Mouse (Mus musculus): Measurements from ENCODE around the gene Tmem234.
A peak's percentile ranks its signal among the peaks of the same experiment; 100 is the strongest.

Tmem234 gene

GRCm38 (mm10) chr4:129622120-129622802 is 21.8 kb downstream of the Tmem234 start:
- DNase-seq (ENCODE audit: low read depth, low spot score) = no peak

GRCm38 (mm10) chr4:129622803-129623535 is 22.5 kb downstream of the Tmem234 start:
- no peak for DNase-seq (ENCODE audit: low read depth, low spot score)

GRCm38 (mm10) chr4:129623681-129624091 is 23.2 kb downstream of the Tmem234 start, which contains the start of gene Ccdc28b:
Gene Ccdc28b, minus strand, starts transcription at chr4:129623947.
- peak; percentile 76 for DNase-seq (ENCODE audit: low read depth, low spot score)

GRCm38 (mm10) chr4:129624281-129625028 is 24.0 kb downstream of the Tmem234 start:
- peak; percentile 98 for DNase-seq (ENCODE audit: low read depth, low spot score)

GRCm38 (mm10) chr4:129625029-129625370 is 24.5 kb downstream of the Tmem234 start:
- peak; percentile 76 for DNase-seq (ENCODE audit: low read depth, low spot score)

- DNase-seq (ENCODE audit: low read depth, low spot score) = no peak
These were observed 25.0 kb downstream of the Tmem234 start for GRCm38 (mm10) chr4:129625496-129625895.

- DNase-seq (ENCODE audit: low read depth, low spot score) = no peak
These were observed 25.6 kb downstream of the Tmem234 start for GRCm38 (mm10) chr4:129626035-129626434.

GRCm38 (mm10) chr4:129630944-129631343 is 30.5 kb downstream of the Tmem234 start:
- no peak for DNase-seq (ENCODE audit: low read depth, low spot score)

- no peak for DNase-seq (ENCODE audit: low read depth, low spot score)
These were observed 31.4 kb downstream of the Tmem234 start for GRCm38 (mm10) chr4:129631867-129632266.

GRCm38 (mm10) chr4:129633852-129634251 is 33.4 kb downstream of the Tmem234 start:
- DNase-seq (ENCODE audit: low read depth, low spot score) = no peak

GRCm38 (mm10) chr4:129639221-129639620 is 38.8 kb downstream of the Tmem234 start:
- no peak for DNase-seq (ENCODE audit: low read depth, low spot score)

- no peak for DNase-seq (ENCODE audit: low read depth, low spot score)
These were observed 39.7 kb downstream of the Tmem234 start for GRCm38 (mm10) chr4:129640101-129640637.

GRCm38 (mm10) chr4:129640638-129641467 is 40.4 kb downstream of the Tmem234 start, which contains the start of gene Txlna:
Gene Txlna, minus strand, starts transcription at chr4:129641065.
- peak; percentile 98 for DNase-seq (ENCODE audit: low read depth, low spot score)

GRCm38 (mm10) chr4:129641756-129642155 is 41.3 kb downstream of the Tmem234 start:
- DNase-seq (ENCODE audit: low read depth, low spot score) = no peak

GRCm38 (mm10) chr4:129645204-129645603 is 44.7 kb downstream of the Tmem234 start:
- no peak for DNase-seq (ENCODE audit: low read depth, low spot score)

- DNase-seq (ENCODE audit: low read depth, low spot score) = no peak
These were observed 48.2 kb downstream of the Tmem234 start for GRCm38 (mm10) chr4:129648656-129649055.

- DNase-seq (ENCODE audit: low read depth, low spot score) = no peak
These were observed 49.9 kb downstream of the Tmem234 start for GRCm38 (mm10) chr4:129650359-129650758.

- DNase-seq (ENCODE audit: low read depth, low spot score) = no peak
These were observed 54.3 kb downstream of the Tmem234 start for GRCm38 (mm10) chr4:129654770-129655169.

GRCm38 (mm10) chr4:129661584-129661983 is 61.1 kb downstream of the Tmem234 start:
- no peak for DNase-seq (ENCODE audit: low read depth, low spot score)

- DNase-seq (ENCODE audit: low read depth, low spot score) = no peak
These were observed 61.9 kb downstream of the Tmem234 start for GRCm38 (mm10) chr4:129662255-129662813.
